Mouse (Mus musculus) skeletal muscle tissue, postnatal 0 days (tissue): ENCODE measurements around the gene G0s2. TPM values are rescaled to one million over a fixed set of nuclear protein-coding genes. Genes with fewer than 3 reads are reported as not detected.

Source experiments
- polyA plus RNA-seq: library from polyadenylated mRNA; unstranded; fragments of >200 nt; fragmentation: Nextera tagmentation; extraction: Ambion mirVana; gene quantifications from 2 replicates; pipeline ENCODE4 v1.2.1, GENCODE M21; 2015

Gene G0s2
- 87.2 and 211 TPM in 2 replicates for polyA plus RNA-seq

DNA sequence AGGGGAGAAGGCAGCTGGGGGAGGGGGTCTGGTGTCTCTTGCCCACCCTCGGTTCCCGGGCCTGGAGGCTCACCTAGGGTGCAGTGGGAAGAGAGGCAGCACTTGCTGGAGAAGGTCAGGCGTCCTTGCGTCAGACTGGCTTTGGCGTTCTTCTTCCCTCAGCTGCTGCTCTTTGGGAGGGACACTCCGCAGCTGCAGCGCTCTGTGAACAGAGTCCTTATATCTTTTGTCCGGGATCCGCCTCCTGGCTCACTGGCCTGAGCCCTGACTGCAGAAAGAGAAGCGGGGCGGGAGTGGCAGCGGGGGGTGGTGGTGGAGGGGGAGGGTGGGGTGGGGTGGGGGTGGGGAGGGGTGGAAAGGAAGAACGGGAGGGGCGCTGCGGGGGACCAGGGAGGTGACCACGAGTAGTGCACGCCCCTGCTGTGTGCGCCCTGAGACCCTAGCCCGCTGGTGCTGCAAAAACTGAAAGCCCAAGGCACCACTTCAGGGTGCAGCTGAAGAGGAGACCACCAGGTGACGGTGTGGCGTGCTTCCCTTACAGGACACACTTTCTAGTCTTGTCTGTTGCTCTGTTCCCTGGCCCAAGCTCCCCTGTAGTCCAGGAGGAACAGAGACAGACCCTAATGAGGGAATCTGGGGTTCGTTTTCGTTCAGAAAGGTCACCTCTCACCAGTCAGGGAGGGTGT, at the start of gene G0s2:
TSS of gene G0s2 (minus strand) at position 302 of the 686 bp plus-strand sequence.

DNA sequence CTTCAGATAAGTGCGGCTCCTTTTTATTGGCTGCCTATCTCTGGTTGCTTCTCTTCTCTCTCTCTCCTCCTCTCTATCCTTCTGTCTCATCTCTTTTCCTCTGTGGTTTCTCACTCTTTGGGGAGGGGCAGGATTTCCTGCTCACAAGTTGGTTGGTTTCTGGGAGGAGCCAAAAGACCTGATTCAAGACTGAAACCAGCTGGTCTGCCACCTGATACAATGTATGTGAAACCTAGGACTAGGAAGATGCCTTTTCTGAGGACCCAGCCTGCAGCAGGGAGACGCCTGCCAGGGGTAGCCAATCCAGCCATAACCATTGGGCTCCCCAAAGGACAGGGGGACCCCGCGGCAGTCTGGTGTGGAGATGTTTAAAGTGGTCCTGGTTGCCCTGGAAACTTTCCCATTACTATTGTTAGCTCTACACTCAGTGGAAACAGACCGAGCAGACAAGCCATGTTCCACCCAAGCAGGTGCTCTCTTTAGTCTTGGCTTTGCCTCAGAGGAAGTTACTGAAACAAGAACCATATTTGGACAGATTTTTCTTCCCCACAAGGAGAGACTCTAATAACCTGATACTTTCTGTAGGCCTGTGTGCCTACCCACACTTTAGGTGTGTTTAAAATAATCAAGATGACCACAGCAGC, 8.9 kb downstream of the G0s2 start, which contains the start of gene Hsd11b1:
TSS of gene Hsd11b1 (minus strand) at position 121 of the 644 bp plus-strand sequence.

Other genes with a start within 250 kb of the G0s2 start
- gene Syt14, start 237.4 kb downstream of the G0s2 start, polyA plus RNA-seq = 0.23 and 0.24 TPM in 2 replicates
- 2.4 and 3.1 TPM in 2 replicates for gene Diexf, start 142.9 kb downstream of the G0s2 start, polyA plus RNA-seq
- gene Irf6, start 120.1 kb downstream of the G0s2 start, polyA plus RNA-seq = 4.1 and 4.9 TPM in 2 replicates
- 12.3 and 13.9 TPM in 2 replicates for gene A130010J15Rik, start 105.2 kb downstream of the G0s2 start, polyA plus RNA-seq
- gene Traf3ip3, start 71.5 kb downstream of the G0s2 start, polyA plus RNA-seq = 107 and 114 TPM in 2 replicates
- 1.7 and 1.9 TPM in 2 replicates for gene Lamb3, start 65.5 kb downstream of the G0s2 start, polyA plus RNA-seq
- gene Hsd11b1, start 9.1 kb downstream of the G0s2 start, polyA plus RNA-seq = 5.8 and 12.4 TPM in 2 replicates
- 0.77 and 1.1 TPM in 2 replicates for gene Camk1g, start 97.1 kb upstream of the G0s2 start, polyA plus RNA-seq